Mouse (Mus musculus) hindlimb bud, embryonic 11.5 days (tissue): ENCODE measurements around the gene Mypop.

Experiments used
- DNase-seq: peaks from one replicate; pipeline ENCODE4 v3.0.0-alpha.2; 2012; ENCODE audit warnings: low read depth, low spot score; ENCODE audit errors: extremely low spot score

Mypop gene

DNA sequence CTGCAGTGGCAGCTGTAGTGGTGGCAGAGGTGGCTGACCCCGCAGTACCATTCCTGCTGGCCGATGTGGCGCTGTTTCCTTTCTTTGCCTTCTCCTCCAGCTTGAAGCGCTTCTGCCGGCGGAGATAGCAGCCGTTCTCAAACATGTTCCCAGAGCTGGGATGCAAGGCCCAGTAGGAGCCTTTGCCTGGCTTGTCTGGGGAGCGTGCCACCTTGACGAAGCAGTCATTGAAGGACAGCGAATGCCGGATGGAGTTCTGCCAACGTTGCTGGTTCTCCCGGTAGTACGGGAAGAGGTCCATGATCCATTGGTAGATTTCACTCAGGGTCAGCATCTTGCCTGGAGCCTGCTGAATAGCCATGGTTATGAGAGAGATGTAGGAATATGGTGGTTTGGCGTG lies 23.4 kb downstream of the Mypop start:
- DNase-seq = no peak

DNA sequence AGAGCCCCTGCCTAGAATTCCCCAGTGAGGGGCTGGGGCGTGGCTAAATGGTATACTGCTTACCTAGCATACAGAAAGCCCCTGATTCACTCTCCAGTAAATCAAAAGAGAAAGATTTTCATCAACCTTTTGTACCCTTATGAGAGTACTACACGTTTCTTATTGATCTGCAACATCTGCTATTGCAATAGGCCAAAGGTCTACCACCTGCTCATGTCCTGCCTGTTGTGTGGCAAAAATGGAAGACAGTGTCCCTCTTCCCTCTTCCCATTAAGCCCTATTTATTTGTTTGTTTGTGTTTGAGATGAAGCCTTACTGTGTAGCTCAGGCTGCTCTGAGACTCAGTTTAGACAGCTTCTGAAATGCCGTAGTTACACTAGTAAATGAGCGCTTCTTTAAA lies 25.0 kb downstream of the Mypop start:
- no peak for DNase-seq

DNA sequence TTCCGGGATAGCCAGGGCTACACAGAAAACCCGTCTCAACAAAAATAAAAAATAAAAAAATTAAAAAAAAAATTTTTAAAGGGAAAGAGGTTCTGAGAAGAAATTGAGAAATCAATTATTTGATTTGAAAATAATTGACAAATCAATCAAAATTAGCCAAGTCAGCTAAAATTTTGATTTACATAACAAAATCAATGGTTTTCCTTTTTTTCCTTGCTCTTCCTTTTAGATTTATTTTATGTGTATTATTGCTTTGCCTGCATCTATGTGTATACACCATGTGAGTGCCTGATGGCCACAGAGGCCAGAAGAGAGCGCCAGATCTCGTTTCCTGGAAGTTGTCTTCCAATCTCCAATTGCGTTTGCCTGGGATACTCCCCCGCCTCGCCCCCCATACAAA lies 26.9 kb downstream of the Mypop start:
- no peak for DNase-seq

DNA sequence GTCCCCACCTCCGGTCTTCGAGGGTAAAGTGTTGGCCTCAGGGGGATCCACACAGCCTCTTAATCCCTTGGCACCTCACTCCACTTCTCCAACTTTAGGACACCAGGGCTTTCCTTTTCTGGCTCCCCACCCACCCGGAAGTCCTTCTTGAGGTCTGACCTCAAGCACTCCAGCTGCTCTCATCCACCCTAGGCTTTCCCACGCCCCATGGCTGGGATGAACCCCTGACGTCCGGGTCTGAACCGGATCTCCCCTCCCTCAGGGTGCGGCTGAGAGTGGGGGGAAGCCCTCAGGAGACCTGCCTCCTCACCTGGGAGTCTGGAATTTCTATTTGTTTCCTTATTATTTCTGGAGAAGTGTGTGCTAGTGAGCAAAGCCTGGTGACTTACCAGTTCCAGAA lies 30.0 kb downstream of the Mypop start:
- DNase-seq = no peak

DNA sequence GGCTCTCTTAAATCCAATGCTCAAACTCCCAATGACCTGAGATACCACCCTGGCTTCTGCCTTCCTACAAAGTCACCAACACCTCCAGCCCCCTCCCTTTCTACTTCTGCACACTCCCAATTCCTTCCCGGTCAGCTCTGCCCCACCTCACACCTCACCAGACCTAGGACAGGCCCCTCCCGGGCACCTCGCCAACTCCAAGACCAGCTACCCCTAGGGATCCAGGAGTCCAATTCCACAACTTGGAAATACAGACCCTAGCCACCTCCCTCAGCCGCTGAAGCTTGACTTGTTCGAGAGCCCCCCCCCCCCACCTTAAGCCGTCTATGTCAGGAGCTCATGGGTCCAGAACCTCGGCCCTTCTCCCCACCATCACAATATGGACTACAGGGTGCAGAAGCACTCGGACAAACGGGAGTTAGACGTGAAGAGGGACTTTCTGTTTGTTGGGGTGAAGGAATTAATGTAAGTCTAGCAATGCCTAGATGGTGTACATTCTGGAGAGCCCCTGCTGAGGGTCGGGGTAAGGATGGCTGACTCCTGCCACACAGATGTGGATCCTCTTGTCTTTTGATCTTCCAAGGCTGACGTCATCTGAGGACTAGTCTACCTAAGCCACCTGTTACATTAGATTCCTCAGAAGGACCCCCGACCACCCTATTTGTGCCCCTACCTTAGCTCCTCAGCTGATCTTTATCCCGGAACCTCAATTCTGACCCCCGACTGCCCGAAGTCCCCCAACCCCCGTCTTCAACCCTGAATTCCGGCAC lies 31.3 kb downstream of the Mypop start:
- DNase-seq = no peak

DNA sequence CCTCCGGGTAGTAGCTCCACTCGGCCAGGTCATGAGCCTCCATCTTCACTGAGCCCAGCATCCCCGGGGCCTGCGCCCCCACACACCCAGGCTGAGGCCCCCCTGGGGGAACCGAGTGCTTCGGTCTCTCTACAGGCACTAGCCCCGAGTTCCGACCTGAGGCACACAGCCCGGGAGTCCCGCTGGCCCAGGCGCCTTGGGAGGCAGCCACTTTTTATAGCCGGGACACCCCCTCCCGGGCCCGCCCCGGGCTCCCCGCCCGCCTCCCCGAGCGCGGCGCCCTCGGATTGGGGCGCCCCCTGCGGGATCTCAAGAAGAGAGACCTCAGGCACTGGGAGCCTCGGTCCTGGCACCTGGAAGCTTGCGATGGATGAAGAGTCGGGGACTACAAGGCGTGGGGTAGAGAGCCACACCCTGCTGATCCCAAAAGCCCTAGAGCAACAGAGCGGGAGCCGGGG lies 32.3 kb downstream of the Mypop start, which contains the start of gene Foxa3:
Gene Foxa3 (minus strand): TSS at position 182 of the 458 bp plus-strand sequence.
- DNase-seq = no peak

DNA sequence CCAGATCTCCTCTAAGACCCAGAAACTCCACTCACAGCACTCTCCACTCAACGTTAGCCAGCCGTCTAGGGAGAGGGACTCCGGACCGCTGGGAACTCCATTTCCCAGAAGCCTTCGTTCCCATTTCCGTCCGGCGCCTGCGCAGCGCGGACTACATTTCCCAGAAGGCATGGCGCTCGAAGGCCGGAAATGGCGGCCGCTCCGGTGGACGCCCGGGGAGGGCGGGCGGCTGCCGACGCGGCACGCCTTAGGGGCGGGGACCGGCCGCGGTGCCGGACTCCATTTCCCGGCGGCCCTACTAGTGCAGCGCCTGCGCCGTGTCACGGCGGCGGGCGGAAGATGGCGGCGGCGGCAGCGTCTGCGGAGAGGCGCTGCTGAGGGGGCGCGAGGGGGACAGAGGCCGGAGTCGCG lies 33.1 kb downstream of the Mypop start, which contains the start of gene Sympk:
Gene Sympk (plus strand): TSS at position 282 of the 411 bp plus-strand sequence.
- peak; percentile 79 for DNase-seq

DNA sequence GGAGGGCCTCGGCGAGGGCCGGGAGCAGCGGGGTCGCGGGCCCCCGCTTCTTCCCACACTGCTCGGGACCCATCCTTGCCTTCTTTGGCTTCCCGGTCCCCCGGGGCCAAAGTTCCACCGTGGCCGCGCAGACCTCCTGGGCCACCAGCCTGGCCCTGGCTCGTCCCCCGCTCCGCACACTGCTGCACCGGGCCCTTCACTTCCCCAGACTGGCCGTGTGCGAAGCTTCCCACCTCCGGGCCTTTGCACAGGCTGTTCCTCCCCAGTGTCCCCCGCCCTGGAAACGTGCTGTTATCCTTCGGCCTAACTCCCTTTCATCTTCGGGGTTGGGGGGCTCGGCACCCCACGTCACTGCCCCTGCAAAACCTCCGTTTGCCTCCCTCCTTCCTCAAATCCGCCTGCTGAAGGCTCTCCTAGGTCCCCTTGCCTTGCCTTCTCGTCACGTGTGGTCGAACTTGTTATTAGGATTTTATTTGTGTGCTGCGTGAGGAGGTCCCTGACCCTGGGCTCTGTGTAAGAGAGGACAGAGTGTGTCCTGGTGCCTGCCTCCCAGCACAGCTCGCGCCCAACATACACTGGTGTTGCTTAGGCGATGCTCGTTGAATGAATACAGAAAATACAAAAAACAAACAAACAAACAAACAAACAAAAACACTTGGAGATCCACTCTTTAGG lies 33.7 kb downstream of the Mypop start:
- no peak for DNase-seq

DNA sequence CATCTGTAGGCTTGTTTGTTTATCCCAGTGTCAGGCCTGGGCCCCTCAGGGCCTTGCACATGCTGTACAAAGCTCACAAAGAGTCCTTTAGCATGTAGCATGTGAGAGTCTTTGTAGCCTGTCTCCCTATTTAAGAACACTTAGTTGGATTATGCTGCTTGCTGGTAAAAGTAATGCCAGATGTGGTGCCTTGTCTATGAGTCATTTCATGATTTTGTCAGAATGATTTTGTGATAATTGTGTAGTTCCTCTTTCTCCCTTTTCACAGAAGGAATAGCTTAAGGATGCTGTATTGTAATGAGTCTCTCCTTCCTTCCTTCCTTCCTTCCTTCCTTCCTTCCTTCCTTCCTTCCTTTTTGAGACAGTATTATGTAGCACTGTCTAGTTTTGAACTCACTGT lies 37.0 kb downstream of the Mypop start:
- DNase-seq = no peak

DNA sequence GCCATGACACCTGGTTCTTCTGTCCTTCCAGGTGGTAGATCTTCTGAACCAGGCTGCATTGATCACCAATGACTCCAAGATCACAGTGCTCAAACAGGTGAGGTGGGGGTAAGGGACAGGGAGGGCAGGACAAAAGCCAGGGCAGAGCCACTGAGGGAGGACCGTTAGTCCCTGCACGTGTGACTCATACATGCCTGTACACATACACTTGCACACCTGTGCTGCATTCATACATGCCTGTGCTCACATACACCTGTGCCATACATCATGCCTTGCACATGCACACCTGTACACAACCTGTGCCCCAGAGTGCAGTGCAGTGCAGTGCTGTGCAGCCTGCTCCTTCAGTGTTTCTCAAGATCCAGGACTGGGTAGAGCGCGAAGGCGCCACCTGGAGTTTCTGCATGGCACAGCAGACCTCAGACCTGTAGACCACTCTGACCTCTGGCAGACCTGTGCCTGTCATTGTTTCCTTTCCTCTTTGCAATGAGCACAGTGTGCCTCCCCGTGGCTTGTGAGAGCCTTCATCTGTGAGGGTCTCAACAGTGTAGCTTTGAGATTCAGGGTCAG lies 38.1 kb downstream of the Mypop start:
- DNase-seq = peak; percentile 37

DNA sequence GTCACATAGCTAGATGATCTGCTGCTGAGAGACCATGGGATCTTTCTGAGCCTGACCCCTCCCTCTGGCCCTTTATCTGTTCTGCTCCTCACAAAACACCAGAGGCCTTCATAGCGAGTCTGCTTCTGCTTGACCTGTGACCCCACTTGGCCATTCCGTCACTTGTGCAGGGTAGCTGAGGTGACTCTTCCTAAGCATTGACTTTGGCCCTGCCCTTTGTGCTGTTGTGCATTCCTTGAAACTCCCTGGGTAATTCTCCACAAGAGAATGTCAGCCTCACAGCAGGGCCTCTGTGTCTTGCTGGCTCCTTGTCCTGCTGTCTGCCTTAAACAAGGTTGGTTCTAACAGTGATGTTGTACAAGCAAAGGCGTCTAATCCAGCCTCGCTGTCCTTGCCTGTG lies 40.6 kb downstream of the Mypop start:
- no peak for DNase-seq

DNA sequence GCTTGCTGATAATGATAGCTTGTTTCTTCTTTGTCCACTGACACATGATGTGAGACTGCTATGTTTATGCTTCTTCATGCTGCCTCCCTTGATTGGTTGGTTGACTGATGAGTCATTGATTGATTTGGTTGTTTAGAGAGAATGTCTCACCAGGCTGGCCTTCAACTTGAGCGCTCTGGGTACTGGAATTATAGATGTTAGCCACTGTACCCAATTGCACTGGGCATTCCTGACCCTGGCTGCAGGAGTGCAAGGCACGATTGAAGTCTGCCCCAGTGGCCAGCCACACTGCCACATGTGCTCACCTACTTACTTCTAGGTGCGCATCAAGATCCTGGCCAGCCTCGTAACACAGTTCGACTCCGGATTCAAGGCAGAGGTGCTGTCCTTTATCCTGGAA lies 53.6 kb downstream of the Mypop start:
- DNase-seq = no peak

DNA sequence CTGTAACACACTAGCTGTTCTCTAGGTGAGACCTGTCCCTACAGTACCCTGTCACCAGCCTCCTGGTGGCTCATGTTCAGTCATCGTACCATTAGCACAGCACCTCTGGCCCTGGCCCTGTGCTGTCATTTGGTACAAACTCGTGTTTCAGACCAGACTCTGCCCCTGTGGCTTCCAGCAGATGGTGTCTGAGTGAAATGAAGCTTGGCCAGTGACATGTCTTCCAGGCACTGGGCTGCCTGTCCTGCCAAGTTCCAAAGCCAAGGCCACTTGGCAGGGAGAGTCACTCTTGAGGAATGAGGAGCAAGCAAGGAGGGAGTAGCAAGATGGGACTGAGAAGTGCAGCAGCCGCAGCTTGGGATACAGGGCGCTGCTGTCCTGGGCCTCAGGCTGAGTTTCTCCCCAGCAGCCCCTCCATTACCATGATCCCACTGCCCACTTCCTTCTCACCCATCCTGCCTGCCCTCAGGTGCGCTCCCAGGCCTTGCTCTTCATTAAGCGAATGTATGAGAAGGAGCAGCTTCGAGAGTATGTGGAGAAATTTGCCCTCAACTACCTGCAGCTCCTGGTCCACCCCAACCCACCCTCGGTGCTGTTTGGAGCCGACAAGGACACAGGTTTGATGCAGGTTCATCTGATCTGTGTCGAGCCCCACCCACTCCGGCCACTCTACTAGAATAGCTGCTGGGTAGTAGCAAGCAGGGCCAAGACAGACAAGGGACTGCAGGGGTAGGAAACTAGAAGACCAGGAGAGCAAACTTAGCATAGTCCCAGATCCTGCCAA lies 55.4 kb downstream of the Mypop start:
- DNase-seq = no peak

DNA sequence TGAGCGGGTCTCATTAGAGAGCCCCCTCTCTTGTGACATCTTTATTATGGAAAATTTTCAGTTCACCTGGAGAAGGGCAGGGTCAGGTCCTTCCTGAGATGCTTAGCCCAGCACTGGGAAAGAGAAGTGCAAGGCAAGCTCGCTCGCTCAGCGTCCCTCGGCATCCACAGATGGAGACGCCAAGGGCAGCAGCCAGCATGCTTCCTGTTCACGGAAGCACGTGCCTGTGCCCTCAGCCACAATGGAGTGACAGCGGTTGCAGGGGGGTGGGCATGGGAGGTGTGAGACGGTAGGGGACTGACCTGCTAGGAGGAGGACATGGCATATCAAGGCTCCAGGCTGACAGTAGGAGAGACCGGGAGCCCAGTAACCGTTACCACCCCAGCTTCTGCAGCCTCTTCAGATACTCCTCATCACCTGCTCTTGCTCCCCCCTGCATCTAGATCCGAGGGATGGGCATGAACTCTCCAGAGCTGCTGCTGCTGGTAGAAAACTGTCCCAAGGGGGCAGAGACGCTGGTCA lies 57.0 kb downstream of the Mypop start:
- DNase-seq = no peak

DNA sequence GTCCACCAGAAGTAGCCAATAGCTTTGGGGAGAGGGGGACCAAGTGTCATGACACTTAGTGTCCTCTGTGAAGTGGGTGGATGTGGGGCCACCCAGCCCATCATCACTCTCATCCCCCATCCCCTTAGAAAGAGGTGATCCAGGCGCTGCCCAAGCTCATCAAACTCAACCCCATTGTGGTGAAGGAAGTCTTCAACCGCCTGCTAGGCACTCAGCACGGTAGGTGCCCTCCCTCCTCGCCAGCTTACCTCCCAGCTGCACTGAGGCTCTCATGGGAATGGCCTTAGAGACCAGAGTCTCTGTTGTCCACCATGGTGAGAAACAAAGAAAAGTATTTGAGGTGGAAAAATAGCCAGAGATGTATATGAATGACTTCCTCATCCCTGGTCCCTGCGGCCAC lies 58.2 kb downstream of the Mypop start:
- no peak for DNase-seq

DNA sequence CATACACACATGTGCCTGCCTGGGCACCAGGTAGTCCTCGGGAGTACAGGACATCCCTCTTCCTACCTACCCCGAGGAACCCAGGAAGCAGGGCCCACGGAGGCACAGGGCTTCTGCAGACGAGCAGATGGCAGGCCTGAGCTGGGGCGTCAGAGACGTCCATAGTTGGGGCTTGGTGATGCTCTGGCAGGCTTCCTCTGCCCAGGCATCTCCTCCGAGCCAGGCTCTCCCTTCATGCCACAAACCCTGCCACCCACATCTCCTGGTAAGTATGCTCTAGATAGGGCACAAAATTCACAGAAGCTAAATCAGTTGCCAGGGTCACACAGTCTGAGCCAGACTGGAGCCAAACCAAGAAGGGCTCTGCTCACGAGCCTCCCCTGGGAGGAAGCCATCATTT lies 59.1 kb downstream of the Mypop start:
- DNase-seq = no peak

DNA sequence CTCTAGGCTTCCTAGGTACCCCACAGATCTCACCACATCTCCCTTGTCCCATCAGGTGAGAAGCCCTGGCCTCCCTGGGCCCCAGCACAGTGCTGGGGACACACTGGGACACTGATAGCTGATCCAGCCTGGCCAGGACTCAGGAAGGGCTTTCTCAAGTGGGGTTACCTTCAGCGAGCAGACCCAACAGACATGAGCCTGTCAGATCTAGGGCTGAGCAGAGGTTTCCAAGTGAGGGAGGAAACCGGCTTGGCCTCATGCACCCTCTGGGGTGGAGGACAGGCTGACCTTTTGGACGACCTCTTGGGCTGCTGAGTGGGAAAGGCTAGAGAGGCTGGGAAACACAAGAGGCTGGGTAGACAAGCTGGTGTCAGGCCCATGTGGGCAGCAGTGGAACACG lies 60.1 kb downstream of the Mypop start:
- DNase-seq = no peak
